Mouse (Mus musculus) heart, adult 2 months (tissue): ENCODE results near the gene Pus7l.

ENCODE experiments used
- CTCF ChIP-seq: fragments of 200-600 bp; IDR thresholded peaks from 2 replicates; pipeline ENCODE4 v1.8.1; 2022; ENCODE audit warnings: antibody characterized with exemption, mild to moderate bottlenecking, moderate library complexity
- EP300 ChIP-seq: fragments of 200-500 bp; IDR thresholded peaks from 2 replicates; pipeline ENCODE4 v1.6.1; 2011; ENCODE audit warnings: low read depth, low read length, control low read depth; ENCODE audit not compliant: insufficient read depth
- POLR2A ChIP-seq: fragments of 200-500 bp; IDR thresholded peaks from 2 replicates; pipeline ENCODE4 v1.6.1; 2011; ENCODE audit warnings: mild to moderate bottlenecking, low read depth, low read length, control low read depth; ENCODE audit not compliant: insufficient read depth

DNA sequence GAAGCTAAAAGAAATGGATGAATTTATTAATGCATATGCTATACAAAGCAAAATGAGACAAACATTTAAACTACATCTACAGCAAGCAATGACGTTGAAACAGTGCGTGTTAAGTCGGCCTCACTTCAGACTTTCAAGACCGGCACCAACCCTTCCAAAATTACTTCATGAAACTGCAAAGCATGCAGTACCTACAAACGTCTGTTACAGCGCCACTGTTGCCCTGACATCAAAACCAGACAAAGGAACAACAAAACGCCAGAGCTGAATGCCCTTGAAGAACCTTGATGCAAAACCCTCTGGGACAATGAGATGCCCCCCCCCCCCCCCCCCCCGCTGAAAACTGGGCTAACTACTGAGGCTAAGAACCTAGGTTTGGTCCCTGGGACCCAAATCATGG, 29.4 kb upstream of the Pus7l start:
- TF ChIP-seq POLR2A (no peak), CTCF (0 out of 2 replicates have a peak, but pooled peaks have one; percentile 5), EP300 (no peak)
